Mouse (Mus musculus) embryonic fibroblast, embryonic 13.5 days (primary cell): ENCODE results near the gene Ramp3.

ENCODE experiments used
- CTCF ChIP-seq: IDR thresholded peaks from 2 replicates; pipeline ENCODE4 v1.5.1; 2011; ENCODE audit warnings: mild to moderate bottlenecking, control low read depth, low read length, moderate library complexity, borderline replicate concordance; ENCODE audit not compliant: insufficient read depth
- POLR2A ChIP-seq: IDR thresholded peaks from 2 replicates; pipeline ENCODE4 v1.6.1; 2011; ENCODE audit warnings: low read depth, mild to moderate bottlenecking, control low read depth, low read length, moderate library complexity

DNA sequence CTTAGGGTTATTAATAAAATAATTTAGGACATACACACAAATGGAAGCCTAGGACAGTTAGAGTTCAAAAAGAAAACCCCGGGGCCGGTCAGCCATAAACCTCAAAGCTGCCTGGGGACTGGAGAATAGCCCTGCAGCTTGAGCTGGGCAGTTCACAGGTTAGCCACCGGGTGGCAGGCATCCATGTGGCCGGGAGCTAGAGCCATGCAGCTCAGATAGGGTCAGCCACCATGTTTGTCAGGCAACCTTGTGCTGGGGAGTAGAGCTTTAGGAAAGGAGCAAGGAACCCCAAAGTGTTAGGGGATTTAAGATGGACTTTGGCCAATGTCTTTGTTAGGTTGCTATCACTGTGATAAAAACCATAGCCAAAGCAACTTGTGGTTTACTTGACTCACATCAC lies 29.8 kb upstream of the Ramp3 start:
- peak; percentile 64; the same call in 1 of the 2 replicates for TF ChIP-seq CTCF
- TF ChIP-seq POLR2A, result no peak; the same call in 1 of the 2 replicates
